Mouse (Mus musculus) hindbrain, embryonic 15.5 days (tissue): ENCODE data around the gene Trpt1. TPM values are rescaled to one million over a fixed set of nuclear protein-coding genes. Genes with fewer than 3 reads are reported as not detected.
A peak's percentile ranks its signal among the peaks of the same experiment; 100 is the strongest.
"Not testable (repeated sequence)": the region's sequence is repeated elsewhere in the genome, so short reads cannot be mapped to it uniquely, and the experiment has no call there.

Source experiments
- ATAC-seq: fragments of 200-750 bp; cut with Nextera tagmentation; 2 replicates; pipeline ENCODE4 v1.8.0; 2017; ENCODE audit warnings: low read depth, moderate number of reproducible peaks, moderate TSS enrichment; ENCODE audit not compliant: low FRiP score
- H3K27ac ChIP-seq: fragments of 300-500 bp; sonication (generic); replicated peaks from 2 replicates; pipeline ENCODE4 v1.5.1; 2015; ENCODE audit warnings: mild to moderate bottlenecking, inconsistent platforms
- H3K27me3 ChIP-seq: fragments of 300-500 bp; sonication (generic); 2 replicates; pipeline ENCODE4 v1.6.1; 2015; ENCODE audit warnings: control low read depth, inconsistent platforms
- H3K36me3 ChIP-seq: fragments of 300-500 bp; sonication (generic); 2 replicates; pipeline ENCODE4 v1.6.1; 2015; ENCODE audit warnings: control low read depth, inconsistent platforms
- H3K4me1 ChIP-seq: fragments of 300-500 bp; sonication (generic); replicated peaks from 2 replicates; pipeline ENCODE4 v1.6.1; 2015; ENCODE audit warnings: control low read depth, inconsistent platforms
- H3K4me2 ChIP-seq: fragments of 300-500 bp; sonication (generic); 2 replicates; pipeline ENCODE4 v1.6.1; 2015; ENCODE audit warnings: moderate library complexity, mild to moderate bottlenecking, inconsistent platforms
- H3K4me3 ChIP-seq: fragments of 300-500 bp; sonication (generic); 2 replicates; pipeline ENCODE4 v1.5.1; 2015; ENCODE audit warnings: mild to moderate bottlenecking, inconsistent platforms
- H3K9ac ChIP-seq: fragments of 300-500 bp; sonication (generic); 2 replicates; pipeline ENCODE4 v1.6.1; 2015; ENCODE audit warnings: inconsistent platforms
- H3K9me3 ChIP-seq: fragments of 300-500 bp; sonication (generic); 2 replicates; pipeline ENCODE4 v1.6.1; 2016; ENCODE audit warnings: control low read depth, inconsistent platforms
- WGBS: fragments of 180-500 bp; shearing (Covaris S2); methylation state at CpG from one replicate; pipeline ENCODE4 v1.1.7; 2015; 5-methylcytosine and 5-hydroxymethylcytosine counted together
- polyA plus RNA-seq: library from polyadenylated mRNA; unstranded; fragments of >200 nt; fragmentation: Nextera tagmentation; extraction: Ambion mirVana; gene quantifications from 2 replicates; pipeline ENCODE4 v1.2.1, GENCODE M21; 2015

The Trpt1 gene
- polyA plus RNA-seq, 1 experiment from 2014 or later, result 21.8 TPM

DNA sequence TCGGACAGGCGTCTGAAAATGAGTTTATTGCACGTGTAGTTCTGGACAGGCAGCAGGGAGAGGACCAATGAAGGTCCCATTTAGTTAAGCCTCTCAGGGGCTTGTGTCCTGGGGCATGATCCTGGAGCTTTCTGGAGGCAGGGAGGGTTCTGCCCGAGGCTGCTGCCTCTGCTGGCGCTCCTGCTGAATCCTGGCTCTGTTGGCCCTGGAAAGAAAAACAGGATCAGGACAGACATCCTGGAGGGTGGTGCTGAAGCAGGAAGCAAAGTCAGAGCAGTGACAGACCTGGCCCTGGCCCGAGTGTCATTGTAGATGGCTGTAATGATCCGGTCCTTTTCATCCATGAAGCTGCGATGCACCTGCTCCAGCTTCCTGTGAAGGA lies 8.0 kb upstream of the Trpt1 start:
- Histone ChIP-seq H3K9ac (peak overlapping the region; percentile 89), H3K4me1 (peaks cover 33% of the 10 kb centered on the region), H3K4me2 (peak overlapping the region; percentile 86), H3K4me3 (peak overlapping the region; percentile 73), H3K27ac (peak overlapping the region; percentile 83), H3K9me3 (no peaks in the 10 kb centered on the region), H3K36me3 (peaks cover 9% of the 10 kb centered on the region; the same call in 1 of the 2 replicates), H3K27me3 (no peaks in the 10 kb centered on the region)
- no peak for ATAC-seq
- WGBS, result 5% methylated on average over 8 of the region's 8 CpGs

DNA sequence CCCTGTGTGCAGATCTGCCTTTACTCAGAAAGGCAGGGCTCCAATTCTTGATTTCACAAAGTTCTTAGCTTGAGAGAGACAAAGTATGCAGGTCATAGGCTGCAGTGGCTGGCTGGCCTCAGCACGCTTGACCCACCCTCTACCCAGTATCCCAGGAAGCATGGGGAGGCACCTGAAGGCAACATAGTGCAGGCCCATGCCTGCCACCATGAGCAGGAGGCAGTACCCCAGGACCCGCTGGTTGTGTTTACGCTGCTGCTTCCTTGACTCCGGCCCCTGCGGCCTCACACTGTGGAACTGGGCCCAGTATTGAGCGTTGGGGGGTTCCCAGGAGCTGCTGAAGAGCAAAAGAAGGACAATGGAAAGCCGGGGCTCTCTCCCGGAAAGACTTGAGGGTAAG lies 6.7 kb upstream of the Trpt1 start:
- no peak for ATAC-seq
- H3K27me3 ChIP-seq, result no peaks in the 10 kb centered on the region
- no peaks in the 10 kb centered on the region for H3K36me3 ChIP-seq
- no peak overlapping the region for H3K27ac ChIP-seq
- H3K9ac ChIP-seq, result no peak overlapping the region
- H3K4me3 ChIP-seq, result no peak overlapping the region
- H3K4me2 ChIP-seq, result no peak overlapping the region
- 81% methylated on average over 8 of the region's 8 CpGs for WGBS
- H3K4me1 ChIP-seq, result peaks cover 45% of the 10 kb centered on the region
- no peaks in the 10 kb centered on the region for H3K9me3 ChIP-seq

DNA sequence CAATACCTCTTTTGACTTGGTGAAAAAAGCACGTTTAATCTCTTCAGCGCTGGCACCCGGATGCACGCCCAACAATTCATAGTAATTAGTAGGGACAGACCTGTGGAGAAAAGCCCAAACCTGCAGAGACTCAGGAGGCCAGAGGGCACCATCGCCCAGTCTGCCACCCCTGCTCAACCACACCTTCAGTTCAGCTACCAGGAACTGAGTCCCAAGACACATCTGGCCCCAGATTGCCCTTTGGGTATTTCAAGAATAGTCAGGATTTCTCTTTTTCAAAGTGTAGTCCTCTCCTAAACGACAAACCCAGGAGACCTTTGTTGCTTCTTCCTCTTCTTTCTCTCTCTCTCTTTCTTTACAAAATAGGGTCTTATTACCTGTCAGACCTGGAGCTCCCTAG lies 5.2 kb upstream of the Trpt1 start:
- Histone ChIP-seq H3K9me3 (no peaks in the 10 kb centered on the region), H3K27me3 (no peaks in the 10 kb centered on the region), H3K4me1 (peaks cover 58% of the 10 kb centered on the region), H3K4me3 (no peak overlapping the region), H3K9ac (no peak overlapping the region), H3K4me2 (no peak overlapping the region), H3K27ac (no peak overlapping the region), H3K36me3 (no peaks in the 10 kb centered on the region)
- 93% methylated on average over 6 of the region's 6 CpGs for WGBS
- ATAC-seq, result no peak

DNA sequence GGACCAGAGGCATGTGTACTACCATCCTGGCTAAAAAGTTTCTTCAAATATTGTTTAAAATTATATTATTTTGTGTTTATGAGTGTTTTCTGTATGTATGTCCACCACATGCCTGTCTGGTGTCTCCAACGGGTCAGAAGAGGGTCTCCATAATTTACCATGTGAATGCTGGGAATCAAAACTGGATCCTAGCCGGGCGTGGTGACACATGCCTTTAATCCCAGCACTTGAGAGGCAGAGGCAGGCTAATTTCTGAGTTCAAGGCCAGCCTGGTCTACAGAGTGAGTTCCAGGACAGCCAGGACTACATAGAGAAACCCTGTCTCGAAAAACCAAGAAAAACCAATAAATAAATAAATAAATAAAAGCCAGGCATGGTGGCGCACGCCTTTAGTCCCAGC lies 4.8 kb upstream of the Trpt1 start:
- H3K9me3 ChIP-seq, H3K27me3 ChIP-seq, H3K9ac ChIP-seq, H3K4me3 ChIP-seq, H3K27ac ChIP-seq, H3K36me3 ChIP-seq, ATAC-seq: not testable (repeated sequence)
- 94% methylated on average over 6 of the region's 6 CpGs for WGBS
- Histone ChIP-seq H3K4me2 (peak overlapping the region; percentile 98), H3K4me1 (peaks cover 55% of the 10 kb centered on the region)

DNA sequence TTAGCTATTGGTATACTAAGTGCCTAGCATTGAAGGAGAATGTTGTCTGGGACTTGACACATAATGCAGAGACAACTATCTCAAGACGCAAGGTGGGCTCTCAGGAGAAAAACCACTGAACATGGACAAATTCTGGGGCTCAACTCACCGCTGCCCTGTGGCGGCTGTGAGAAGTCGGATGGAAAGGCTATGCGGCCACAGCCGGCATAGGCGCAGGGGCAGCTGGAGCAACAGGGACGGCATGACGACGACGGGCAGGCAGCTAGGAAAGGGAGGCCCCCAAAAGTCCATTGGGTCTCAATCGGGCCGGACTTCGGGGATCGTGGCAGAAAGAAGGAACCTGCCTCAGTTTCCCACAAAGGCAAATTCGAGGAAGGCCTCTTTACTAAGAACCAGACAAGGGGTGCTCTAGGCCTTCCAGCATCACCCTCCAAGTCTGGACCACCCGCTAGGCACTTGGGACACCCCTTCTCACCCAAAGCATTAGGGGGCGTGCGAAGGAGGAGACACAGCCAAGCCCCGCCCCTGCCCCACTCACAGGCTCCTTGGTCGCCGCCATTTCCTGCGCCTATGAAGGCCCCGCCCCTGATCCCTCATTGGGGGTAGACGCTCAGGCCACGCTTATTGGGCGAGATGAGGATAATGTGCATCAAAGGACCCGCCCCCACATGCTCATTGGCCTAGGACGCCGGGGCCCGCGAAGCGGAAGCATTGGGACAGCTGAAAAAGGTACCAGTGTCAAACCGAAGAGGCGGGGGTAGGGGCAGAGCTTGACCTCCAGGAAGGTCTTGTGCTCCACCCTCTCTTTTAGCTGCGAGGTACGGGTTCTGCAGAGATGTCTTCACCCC lies 3.7 kb upstream of the Trpt1 start, which contains the start of gene Dnajc4:
Gene Dnajc4, minus strand, starts transcription at position 562 of the 848 bp plus-strand sequence.
- peak within 1 kb of the TSS; percentile 55 for H3K4me3 ChIP-seq
- ATAC-seq, result peak; percentile 94

DNA sequence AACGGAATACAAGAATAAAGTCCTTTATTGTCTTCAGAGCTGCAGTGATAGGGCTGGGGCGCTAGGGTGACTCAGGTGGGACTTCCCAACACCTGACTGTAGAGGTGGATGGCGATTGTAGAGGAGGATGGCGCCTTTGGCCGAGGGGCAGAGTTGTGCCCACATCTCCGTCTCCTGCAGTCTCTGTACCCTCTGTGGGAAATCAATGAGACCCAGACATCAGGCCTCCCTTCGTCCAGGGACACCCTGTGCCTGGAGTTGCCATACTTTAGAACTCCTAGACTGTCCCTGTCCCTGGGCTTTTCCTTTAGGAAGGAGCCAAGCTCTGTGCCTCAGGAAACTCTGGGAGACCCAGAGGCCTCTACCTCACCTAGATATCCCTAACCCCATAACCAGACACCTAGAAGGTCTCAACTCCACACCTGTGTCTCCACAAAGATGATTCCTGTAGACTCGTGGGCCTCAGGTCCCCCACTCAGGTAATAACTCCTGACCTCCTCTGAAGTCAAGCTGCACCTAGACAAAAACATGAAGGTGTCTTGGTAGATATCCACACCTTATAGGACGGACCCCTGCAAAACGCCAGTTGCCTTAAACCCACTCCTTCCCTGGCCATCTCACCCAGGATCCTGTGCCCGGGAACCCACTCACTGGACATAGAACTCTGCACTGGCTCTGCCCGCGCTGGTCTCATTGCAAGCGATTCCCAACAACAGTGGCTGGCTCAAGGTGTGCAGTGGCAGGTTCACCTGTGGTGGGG lies 2.7 kb upstream of the Trpt1 start:
- no peaks in the 10 kb centered on the region for H3K9me3 ChIP-seq
- peak overlapping the region; percentile 55 for H3K4me3 ChIP-seq
- H3K4me1 ChIP-seq, result peaks cover 56% of the 10 kb centered on the region
- peak overlapping the region; percentile 98 for H3K4me2 ChIP-seq
- H3K36me3 ChIP-seq, result no peaks in the 10 kb centered on the region
- 64% methylated on average over 14 of the region's 14 CpGs for WGBS
- peak overlapping the region; percentile 54; the same call in 1 of the 2 replicates for H3K27ac ChIP-seq
- H3K9ac ChIP-seq, result peak overlapping the region; percentile 44
- ATAC-seq, result no peak
- no peaks in the 10 kb centered on the region for H3K27me3 ChIP-seq

More for the DNA sequence above, 3.7 kb upstream of the Trpt1 start, which contains the start of gene Dnajc4:
- Histone ChIP-seq H3K4me2 (peak within 1 kb of the TSS; percentile 98), H3K36me3 (no peaks in the 10 kb centered on the region), H3K9ac (peak within 1 kb of the TSS; percentile 64), H3K9me3 (no peaks in the 10 kb centered on the region), H3K4me1 (peaks cover 57% of the 10 kb centered on the region), H3K27me3 (no peaks in the 10 kb centered on the region), H3K27ac (peak within 1 kb of the TSS; percentile 54)
- WGBS, result 2% methylated on average over 37 of the region's 37 CpGs

DNA sequence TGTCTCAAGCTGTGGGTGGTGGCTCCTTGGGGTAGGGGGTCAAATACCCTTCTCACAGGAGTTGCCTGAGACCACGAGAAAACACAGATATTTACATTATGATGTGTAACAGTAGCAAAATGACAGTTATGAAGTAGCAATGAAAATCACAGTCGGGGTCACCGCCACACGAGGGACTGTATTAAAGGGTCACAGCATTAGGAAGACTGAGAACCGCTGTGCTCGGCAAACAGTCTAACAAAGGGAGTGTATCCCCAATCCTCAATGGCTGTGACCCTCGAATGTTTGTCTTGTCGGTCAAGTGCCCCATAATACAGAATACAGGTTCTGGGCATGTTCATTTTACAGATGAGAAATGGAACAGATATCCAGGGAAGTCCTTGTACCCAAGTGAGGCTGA lies 1.9 kb upstream of the Trpt1 start:
- peaks cover 5% of the 10 kb centered on the region; the same call in 1 of the 2 replicates for H3K36me3 ChIP-seq
- WGBS, result 88% methylated on average over 8 of the region's 8 CpGs
- H3K4me3 ChIP-seq, result no peak overlapping the region
- H3K27ac ChIP-seq, result no peak overlapping the region
- no peaks in the 10 kb centered on the region for H3K27me3 ChIP-seq
- no peaks in the 10 kb centered on the region for H3K9me3 ChIP-seq
- H3K4me2 ChIP-seq, result no peak overlapping the region
- H3K9ac ChIP-seq, result no peak overlapping the region
- H3K4me1 ChIP-seq, result peaks cover 54% of the 10 kb centered on the region
- no peak for ATAC-seq

DNA sequence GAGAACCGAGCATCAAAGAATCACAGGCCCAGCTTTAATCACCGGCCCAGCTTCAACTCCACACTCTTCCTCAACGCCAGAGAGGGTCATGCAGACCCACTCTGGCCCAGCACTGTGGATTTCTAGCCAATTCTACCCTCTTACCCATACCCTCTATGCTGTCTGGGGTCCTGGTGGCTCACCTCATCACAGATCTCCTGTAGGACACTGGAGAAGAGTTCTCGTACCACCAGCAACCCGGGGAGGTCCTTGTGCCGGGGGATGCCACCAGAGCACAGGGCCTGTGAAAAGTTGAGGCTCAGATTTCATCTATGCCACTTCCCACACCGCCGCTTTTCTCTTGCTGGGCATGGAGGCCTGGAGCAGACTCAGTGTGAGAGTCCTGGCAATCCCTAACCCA lies 1.4 kb upstream of the Trpt1 start:
- Histone ChIP-seq H3K36me3 (peaks cover 10% of the 10 kb centered on the region), H3K27ac (no peak overlapping the region), H3K9me3 (no peaks in the 10 kb centered on the region), H3K27me3 (no peaks in the 10 kb centered on the region), H3K4me2 (peak overlapping the region; percentile 86), H3K4me1 (peaks cover 54% of the 10 kb centered on the region), H3K4me3 (0 out of 2 replicates have a peak overlapping the region, but pooled peaks have one; percentile 61), H3K9ac (0 out of 2 replicates have a peak overlapping the region, but pooled peaks have one; percentile 68)
- 91% methylated on average over 8 of the region's 8 CpGs for WGBS
- ATAC-seq, result no peak

DNA sequence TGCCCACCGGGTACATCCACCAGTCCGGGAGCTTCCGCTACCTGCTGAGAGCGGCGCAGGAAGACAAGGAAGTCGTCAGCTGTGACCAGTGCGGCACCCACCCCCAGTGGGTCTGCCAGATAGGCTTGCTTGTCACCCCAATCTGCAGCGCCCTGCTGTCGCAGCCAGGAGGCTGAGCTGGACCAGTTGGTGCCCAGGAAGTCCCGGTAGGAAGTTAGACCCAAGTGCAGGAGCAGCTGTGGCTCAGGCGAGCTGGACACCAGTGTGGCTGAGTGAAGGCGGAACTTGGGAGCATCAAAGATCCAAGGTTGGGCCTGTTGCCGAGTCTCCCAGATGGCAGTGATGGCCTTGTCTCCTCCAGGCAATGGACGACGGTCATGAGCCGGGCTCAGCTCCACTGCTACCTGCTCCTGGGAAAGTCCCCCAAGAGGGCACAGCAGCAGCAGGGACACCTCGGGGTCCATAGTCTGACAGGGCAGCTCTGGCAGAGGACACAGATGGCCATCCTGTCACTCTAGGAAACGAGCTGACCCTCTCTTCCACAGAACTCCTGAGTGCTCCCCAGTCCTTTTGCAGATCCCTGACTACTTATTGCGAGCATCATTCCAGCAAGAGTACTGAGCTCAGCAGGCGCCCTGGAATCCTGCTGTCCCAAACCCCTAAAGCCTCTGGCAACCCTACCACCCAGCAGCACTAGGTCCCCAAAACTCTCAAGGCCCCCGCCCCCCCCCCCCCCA lies 508 bp upstream of the Trpt1 start:
- H3K27ac ChIP-seq, result peak overlapping the region; percentile 57
- ATAC-seq, result no peak
- H3K4me2 ChIP-seq, result peak overlapping the region; percentile 86
- 53% methylated on average over 21 of the region's 21 CpGs for WGBS
- H3K27me3 ChIP-seq, result no peaks in the 10 kb centered on the region
- peak overlapping the region; percentile 61 for H3K4me3 ChIP-seq
- peak overlapping the region; percentile 68 for H3K9ac ChIP-seq
- H3K36me3 ChIP-seq, result peaks cover 18% of the 10 kb centered on the region
- no peaks in the 10 kb centered on the region for H3K9me3 ChIP-seq
- peaks cover 54% of the 10 kb centered on the region for H3K4me1 ChIP-seq

DNA sequence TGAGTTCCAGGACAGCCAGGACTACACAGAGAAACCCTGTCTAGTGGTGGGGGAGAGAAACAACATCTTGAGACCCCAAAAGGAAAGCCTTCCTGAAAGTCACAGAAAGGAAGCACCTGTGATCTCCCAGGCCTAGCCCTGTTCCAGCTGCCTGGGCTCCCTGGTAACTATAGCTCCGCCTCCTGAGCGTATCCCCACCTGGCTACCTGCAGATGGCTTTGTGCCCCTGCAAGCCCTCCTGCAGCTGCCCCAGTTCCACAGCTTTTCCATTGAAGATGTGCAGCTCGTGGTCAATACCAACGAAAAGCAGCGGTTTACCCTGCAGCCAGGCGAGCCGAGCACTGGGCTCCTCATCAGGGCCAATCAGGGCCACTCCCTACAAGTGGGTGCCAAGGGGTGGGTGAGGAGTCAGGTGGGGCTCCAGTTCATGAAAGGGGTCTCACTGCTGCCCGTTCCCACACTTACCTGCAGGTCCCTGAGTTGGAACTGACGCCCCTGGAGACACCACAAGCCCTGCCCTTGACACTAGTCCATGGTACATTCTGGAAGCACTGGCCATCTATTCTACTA lies 1.9 kb downstream of the Trpt1 start:
- Histone ChIP-seq H3K27me3 (no peaks in the 10 kb centered on the region), H3K27ac (no peak overlapping the region), H3K36me3 (peaks cover 18% of the 10 kb centered on the region), H3K4me1 (peaks cover 45% of the 10 kb centered on the region), H3K4me3 (no peak overlapping the region), H3K9me3 (no peaks in the 10 kb centered on the region), H3K4me2 (no peak overlapping the region), H3K9ac (no peak overlapping the region)
- ATAC-seq, result no peak
- WGBS, result 86% methylated on average over 9 of the region's 9 CpGs

DNA sequence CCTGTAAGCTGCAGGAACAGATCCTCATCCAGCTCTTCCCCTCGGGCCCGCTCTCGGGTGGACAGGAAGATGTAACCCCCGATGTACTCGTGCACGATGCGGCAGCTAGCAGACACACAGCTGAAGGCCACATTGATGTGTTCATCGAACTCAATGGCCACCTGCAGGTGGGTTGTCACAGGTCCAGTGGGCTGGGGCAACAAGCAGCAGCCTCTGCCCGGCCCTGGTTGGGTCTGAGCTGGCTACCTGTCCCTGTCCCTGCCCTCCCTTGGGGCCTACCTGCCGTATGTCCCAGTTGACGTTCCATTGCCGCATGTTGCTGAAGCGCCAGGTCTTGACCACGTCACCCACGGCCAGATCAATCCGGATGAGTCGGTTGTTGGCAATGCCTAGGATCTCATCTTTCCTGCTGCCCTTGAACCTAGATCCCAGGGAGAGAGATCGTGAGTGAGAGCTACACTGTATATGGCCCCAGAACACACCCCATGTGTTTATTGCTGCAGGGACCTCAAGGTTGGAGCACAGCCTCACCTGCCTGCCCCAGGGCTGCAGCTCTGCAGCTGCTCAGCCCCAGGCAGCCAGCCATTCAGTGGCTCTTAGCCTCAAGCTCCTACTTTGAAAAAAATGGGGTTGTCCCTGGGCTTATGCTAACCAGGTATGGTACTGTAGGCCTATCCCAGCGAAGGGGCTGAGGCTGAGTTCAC lies 3.6 kb downstream of the Trpt1 start:
- Histone ChIP-seq H3K4me3 (no peak overlapping the region), H3K27me3 (no peaks in the 10 kb centered on the region), H3K4me2 (no peak overlapping the region), H3K4me1 (peaks cover 31% of the 10 kb centered on the region), H3K27ac (no peak overlapping the region), H3K9ac (no peak overlapping the region), H3K9me3 (no peaks in the 10 kb centered on the region), H3K36me3 (peaks cover 18% of the 10 kb centered on the region)
- WGBS, result 93% methylated on average over 19 of the region's 19 CpGs
- ATAC-seq, result no peak
